Mouse (Mus musculus) G1E-ER4 (cell line): ENCODE data around the gene Atxn2l. TPM values are rescaled to one million over a fixed set of nuclear protein-coding genes. Genes with fewer than 3 reads are reported as not detected.

Experiments
- GATA1 ChIP-seq: IDR thresholded peaks from one replicate; pipeline ENCODE4 v1.8.0; 2012; ENCODE audit warnings: low read length, inconsistent platforms
- polyA plus RNA-seq: library from polyadenylated mRNA; stranded (reverse); fragments of >175 nt; gene quantifications from 2 replicates; pipeline ENCODE4 v1.2.3, GENCODE M21; 2012

Atxn2l gene
- polyA plus RNA-seq, 1 experiment = 756 TPM

DNA sequence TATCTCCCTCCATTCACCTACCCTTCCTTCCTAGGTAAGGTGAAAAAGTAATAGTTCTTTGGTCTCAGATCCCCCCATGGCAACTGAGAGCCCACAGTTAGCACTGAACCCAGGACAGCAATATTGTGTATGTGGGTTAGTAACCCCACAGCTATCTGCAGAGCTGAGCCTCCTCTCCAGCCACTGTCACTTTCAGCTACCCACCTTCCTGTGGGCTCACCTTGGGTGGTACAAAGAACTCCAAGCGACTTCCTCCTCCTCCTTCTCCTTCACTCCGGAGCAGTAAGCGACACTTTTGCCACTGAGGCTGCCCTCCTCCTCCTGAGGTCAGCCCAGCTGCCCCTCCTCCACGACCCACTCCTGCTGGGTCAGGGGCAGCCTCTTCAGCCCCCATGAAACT lies 31.4 kb downstream of the Atxn2l start:
- TF ChIP-seq GATA1 = no peak

DNA sequence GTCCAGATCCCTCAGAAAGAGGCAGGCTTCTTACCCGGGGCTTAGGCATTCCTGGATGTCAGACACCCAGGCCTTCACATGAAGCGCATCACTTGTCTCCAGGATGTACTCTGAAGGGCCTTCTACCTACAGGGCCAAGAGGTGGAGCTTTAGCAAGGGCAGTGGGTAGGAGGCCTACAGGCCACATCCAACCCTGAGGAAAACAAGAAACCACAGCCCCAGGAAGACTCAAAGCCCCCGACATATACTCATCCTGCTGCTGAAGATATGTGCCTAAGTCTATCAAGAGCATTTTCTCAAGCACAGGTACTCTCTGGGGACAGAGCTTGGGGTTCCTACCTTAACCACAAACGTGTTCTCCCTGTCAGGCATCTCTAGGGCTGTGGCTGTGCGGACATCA lies 31.9 kb downstream of the Atxn2l start:
- no peak for TF ChIP-seq GATA1

DNA sequence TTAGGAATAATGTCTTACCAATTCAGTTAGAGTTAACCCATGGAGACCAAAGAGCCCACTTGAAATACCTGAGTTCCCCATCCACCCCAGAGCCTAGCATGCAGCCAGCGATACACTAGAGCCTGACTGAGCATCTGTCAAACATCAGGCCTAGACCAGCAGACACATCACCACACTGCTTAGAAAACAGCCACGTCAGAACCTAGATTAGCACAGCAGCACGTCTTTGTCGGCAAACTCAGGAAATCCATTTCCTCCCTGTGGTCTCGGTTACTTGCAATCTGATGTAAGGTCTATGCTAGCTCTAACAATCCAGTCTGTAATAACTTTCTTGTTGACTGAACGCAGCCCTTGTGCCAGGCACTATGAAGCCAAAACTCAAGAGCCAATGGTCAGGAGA lies 33.2 kb downstream of the Atxn2l start:
- no peak for TF ChIP-seq GATA1

DNA sequence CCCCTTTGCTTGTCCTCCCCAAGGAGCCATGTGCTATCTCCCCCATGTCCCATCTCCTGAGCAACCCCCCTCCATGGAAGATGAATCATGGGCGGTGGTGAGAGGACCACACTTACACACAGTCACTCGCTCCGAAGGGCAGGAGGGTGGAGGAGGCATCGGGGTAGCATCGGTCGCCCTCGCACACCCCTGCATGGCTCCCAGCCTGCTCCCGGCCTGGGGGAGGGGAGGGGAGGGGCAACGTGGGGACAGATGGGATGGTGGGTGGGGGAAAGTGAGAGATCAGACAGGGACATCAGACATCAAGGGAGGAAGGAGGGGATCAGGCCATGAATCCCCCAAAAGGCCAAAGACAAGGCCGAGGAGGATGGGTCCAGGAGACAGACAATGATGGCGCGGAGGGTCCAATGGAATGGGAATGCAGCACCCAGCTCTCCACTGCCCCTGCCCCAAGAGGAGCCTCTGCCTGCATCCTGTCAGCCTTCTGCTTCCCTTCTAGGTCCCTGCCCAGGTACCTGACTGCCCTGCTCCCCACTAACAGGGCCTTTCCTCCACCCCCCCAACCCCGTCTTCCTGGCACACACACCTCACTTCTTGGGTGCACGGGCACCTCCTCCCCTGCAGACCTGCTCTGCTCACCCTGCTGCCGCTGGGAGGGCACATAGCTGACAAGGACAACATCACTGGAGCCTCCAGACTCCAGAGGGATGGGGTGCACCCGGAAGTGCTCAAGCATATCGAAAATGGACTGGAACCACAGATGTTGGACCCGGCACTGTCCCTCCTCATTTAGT lies 35.2 kb downstream of the Atxn2l start:
- no peak for TF ChIP-seq GATA1

DNA sequence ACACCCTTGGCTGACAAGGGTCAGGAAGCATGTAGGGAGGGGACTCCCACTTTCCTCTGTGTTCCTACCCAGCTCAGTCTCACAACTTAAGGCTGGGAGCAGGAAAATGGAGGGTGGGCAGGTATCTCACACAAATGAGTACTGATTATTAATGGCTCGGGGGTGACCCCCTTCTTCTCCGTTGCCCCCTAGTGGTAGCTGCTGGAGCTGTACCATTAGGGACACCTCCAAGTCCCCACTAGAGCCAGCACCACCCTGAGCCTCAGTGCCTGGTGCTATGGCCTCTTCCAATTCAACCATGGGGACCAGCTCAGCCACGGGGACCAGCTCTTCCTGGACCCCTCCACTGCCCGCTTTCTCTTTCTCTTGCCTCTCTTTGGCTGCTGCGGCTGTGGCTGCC lies 36.0 kb downstream of the Atxn2l start:
- no peak for TF ChIP-seq GATA1

DNA sequence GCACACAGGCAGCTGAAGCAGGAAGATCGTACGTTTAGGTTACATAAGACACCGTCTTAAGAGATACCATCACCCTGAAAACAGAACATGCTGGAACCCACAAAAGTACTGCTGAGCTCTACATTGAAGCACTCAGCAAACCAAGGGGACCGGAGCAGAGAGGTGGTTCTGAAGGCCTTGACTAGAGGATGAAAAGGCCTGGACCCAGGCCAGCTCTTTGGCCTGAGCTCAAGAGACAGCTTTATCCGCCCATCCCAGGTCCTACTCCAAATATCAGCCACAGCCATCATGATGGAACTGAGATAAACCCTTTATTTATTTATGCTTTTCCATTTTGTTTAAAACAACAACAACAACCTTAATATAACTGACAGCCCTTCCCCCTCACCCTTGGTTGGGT lies 36.5 kb downstream of the Atxn2l start:
- no peak for TF ChIP-seq GATA1

DNA sequence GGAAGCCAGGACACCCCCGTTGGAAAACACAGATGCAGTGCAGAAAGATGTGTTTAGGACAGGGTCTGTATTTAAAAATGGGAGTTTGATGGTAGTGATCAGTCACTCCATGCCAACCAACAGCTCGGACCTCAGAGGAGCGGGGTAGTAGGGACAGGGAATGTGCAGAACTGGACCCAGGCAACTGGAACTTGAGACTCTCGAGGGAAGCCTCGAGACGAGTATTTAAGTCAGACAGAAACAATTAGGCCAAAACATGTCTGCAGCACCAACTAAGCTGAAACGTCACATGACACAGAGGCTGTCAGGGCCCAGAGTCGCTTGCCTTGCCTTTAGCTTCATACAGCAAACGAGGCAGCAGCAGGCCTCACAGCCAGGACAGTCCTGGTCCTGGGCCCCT lies 37.1 kb downstream of the Atxn2l start:
- TF ChIP-seq GATA1 = no peak

DNA sequence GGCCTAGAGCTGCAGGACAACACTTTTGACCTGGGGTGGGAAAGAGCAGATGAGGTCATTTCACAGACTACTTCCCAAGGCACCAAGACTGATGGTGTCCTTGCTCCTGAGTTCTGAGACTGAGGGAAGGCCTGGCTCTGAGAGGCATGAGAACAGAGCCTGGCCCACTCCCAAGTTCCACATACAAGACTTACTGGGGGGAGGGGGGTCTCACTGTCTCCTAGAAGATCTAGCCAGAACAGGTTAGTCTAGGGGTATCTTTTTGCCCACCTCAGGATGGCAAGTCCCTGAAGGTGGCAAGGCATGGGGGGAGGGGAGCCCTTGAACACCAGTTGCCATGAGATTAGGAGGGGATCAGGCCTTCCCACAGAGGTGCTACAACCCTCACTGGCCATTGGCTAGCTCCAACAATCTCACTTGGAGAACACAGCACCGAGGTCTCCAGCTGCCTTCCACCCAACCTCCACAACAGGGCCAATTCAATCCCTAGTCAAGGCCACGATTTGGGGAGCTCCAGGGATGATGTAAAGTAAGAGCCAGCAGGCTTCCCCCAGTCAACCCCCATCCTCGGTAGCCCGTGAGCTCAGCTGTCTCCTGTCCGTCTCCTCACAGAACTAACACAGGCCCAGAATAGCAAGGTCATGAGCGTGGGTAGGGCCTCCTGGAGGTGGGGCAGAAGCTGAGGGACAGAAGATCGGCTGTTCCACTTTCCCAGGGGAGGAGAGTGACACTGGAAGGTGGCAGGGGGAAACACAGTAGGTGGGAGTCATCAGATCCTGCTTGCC lies 37.8 kb downstream of the Atxn2l start:
- no peak for TF ChIP-seq GATA1

DNA sequence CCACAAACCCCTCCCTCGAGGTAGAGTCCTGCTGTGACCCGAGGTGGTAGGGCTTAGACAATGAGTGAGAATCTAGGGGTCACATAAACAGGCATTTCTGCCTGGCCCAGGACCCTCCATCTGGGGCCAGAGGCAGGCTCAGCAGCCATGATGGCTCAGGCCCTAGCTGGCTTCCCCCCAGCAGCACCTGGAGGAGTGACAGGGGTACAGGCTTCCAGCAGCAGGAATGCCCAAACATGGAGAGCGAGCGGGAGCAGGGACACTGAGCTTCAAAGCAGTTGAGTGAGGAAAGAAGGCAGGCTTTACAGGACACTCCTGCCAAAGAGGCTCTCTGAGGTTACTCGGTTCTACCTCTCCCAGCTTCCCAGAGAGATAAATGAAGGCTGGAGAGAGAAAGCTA lies 38.4 kb downstream of the Atxn2l start:
- no peak for TF ChIP-seq GATA1

DNA sequence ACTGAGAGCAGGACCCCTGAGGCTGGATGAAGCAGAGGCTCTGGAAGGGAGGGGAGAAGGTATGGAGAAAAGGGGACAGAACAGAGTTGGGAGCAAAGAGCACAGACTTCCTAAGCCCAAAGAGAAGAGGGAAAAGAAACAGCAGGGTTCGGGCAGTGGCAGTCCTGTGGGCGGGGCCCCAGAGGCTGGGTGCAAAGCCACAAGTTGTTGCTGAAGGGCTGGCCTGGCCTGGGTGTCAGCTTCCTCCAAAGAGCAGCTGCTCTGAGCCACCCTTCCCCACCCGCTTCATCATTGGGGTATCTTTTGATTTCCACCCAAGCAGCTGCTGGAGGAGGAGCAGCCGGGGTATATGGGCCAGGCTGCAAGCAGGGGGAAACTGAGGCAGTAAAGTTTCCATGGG lies 39.1 kb downstream of the Atxn2l start:
- no peak for TF ChIP-seq GATA1

DNA sequence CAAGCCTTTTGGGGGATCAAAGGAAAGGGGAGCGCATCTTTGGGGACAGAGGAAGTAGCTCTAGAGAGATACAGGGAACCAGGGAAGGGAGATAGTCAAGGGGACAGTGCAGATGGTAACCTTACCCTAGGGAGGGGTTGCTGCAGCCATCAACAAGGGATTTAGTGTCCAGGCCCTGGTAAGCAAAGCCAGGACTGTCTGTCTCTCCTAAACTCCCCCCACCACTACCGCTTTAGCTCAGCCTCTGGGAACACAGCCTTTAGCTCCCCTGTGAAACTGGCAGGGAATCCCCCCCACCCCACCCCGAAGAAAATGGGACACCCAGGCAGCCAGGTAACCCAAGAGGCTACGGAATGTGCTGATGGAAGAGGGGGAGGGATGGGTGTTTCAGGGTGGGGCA lies 39.7 kb downstream of the Atxn2l start:
- no peak for TF ChIP-seq GATA1

DNA sequence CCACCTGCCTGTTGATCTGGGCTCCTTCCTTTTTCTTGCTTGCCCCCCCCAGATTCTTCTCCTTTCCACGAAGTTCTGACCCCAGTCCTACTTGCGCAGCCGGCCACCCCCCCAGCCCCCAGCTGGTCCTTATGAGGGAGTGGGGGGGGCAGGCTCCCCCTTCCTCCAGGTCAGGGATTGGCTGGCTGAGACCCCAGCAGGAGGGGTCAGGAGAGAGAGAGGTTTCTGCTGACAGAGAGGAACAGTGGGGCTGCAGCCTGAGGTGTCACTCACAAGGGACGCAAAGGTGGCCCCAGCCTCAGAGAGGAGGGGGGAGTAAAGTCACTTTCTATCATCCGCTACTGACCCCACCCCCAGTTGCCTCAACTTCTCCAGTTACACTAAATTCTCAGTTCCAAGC lies 40.2 kb downstream of the Atxn2l start, which contains the start of gene Atp2a1:
Gene Atp2a1 (minus strand): TSS at position 105 of the 400 bp plus-strand sequence.
- TF ChIP-seq GATA1 = no peak

DNA sequence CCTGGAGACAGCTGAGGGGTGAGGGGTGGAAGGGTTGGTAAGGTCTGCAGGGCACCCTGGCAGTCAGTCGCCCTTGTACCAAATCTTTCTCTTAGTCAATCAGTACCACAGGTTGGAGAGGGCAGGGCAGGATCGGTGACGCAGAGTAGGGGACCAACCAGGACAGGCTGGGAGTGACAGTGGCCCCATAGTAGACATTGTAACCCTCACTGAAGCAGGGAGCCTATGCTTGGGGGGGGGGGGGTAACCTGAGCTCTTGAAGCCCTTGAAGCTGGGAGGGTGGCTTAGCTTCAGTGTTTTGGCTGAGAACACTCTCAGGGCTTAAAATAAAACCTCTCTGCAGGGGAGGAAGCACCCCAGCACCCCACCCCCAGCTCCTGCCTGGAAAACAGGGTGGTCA lies 41.6 kb downstream of the Atxn2l start:
- no peak for TF ChIP-seq GATA1

DNA sequence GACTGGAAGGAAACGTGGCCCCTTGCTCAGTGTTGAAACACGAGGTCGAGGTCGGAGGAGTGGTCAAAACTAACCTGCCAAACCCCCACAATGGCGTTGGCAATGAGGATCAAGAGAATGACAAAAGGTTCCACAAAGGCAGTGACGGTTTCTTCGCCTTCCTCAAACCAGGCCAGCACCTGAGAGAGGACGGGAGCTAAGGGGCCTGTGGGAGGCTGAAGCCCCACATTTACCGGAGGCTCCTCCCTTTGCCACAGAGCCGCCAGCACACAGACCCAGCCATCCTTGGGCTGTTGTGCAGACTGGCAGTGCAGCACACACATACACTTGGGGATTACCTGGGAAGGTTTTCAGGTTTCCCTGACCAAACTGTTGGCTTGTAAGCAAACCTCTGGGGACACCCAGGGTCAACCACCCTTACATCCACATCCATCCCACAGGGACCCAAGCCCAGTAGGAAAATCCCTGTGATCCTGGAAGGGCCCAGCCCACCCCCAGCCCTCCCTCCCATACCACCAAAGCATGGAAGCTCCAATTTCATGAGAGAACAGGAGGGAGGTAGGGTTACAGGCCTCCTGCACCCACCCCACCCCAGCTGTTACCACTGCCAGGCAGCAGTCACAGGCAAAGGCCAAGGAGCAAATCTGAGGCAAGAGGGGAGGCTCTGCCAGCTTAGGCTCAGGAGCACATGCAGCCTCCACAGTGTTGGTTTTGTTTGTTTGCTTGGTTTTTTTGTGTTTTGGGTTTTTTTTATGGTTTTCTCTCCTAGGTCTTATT lies 42.4 kb downstream of the Atxn2l start:
- TF ChIP-seq GATA1 = no peak

DNA sequence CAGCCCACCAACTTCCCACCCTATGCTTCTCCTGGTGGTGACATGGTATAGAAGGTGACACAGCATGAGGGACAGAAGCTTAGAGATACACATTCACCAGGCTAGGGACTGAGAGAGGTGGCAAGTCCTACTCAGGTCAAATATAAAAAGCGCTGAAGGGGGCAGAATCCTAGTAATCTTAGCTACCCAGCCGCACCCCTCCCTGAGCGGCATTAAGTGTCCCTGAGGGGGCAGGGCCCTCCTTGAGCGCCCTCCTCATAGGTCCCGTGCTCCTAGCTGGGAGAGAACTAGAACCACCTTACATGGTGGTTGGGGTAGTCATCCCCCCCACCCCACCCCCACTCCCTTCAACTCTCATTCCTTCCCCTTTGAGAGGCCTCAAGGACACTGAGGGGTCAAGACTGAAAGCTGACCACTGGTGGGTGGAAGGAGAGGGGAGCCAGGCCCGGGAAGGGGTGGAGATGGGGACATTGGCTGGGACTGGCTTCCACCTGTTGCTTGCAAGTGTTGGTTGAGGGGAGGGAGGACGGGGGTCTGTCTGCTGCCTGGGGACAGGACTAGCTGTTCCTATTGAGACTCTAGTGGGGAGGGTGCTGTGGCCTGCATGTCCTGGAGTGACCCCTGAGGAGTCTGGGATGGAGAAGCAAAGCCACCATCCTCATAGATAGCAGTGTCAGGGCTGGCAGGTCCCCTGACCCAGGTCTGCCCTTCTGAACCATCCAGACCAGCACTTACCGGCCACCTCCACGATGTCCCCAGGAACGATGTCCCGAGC lies 44.2 kb downstream of the Atxn2l start:
- no peak for TF ChIP-seq GATA1

DNA sequence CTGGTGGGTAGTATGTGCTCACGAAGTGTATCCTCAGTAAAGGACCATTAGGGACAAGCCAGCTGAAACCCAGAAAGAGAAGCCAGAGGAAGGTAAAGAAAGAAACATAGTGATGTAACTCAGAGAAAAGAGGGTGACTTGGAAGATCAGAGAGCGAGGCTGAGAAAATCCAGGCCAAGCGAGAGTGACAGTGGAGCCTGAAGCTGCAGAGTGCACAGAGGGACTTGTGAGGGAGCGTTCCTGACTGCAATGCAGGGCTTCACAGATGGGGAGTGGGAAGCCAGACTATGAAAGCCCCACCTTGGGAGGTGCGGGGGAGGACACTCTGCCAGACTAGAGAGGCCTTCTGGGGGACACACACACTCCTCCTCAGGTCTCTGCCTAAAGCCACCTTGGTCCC lies 45.0 kb downstream of the Atxn2l start:
- no peak for TF ChIP-seq GATA1
